Mouse (Mus musculus) embryonic facial prominence, embryonic 10.5 days (tissue): ENCODE measurements around the gene Snap23. TPM values are rescaled to one million over a fixed set of nuclear protein-coding genes. Genes with fewer than 3 reads are reported as not detected.
"Not testable (repeated sequence)": the region's sequence is repeated elsewhere in the genome, so short reads cannot be mapped to it uniquely, and the experiment has no call there.

Experiments used
- DNase-seq: peaks from one replicate; pipeline ENCODE4 v3.0.0-alpha.2; 2017; ENCODE audit warnings: low spot score
- H3K27ac ChIP-seq: fragments of 300-500 bp; sonication (generic); replicated peaks from 2 replicates; pipeline ENCODE4 v1.5.1; 2016; ENCODE audit warnings: mild to moderate bottlenecking
- H3K27me3 ChIP-seq: fragments of 300-500 bp; sonication (generic); replicated peaks from 2 replicates; pipeline ENCODE4 v1.6.1; 2016; ENCODE audit warnings: low read depth, mild to moderate bottlenecking; ENCODE audit not compliant: poor library complexity, severe bottlenecking
- H3K36me3 ChIP-seq: fragments of 300-500 bp; sonication (generic); replicated peaks from 2 replicates; pipeline ENCODE4 v1.6.1; 2016; ENCODE audit warnings: mild to moderate bottlenecking, moderate library complexity
- H3K4me1 ChIP-seq: fragments of 300-500 bp; sonication (generic); 2 replicates; pipeline ENCODE4 v1.6.1; 2016
- H3K4me3 ChIP-seq: fragments of 300-500 bp; sonication (generic); 2 replicates; pipeline ENCODE4 v1.5.1; 2016; ENCODE audit warnings: mild to moderate bottlenecking, moderate library complexity
- H3K9me3 ChIP-seq: fragments of 300-500 bp; sonication (generic); 2 replicates; pipeline ENCODE4 v1.6.1; 2016; ENCODE audit warnings: mild to moderate bottlenecking
- WGBS: fragments of 180-500 bp; shearing (Covaris S2); methylation state at CpG from one replicate; pipeline ENCODE4 v1.1.7; 2016; 5-methylcytosine and 5-hydroxymethylcytosine counted together
- polyA plus RNA-seq: library from polyadenylated mRNA; unstranded; fragments of >200 nt; fragmentation: Nextera tagmentation; extraction: Ambion mirVana; gene quantifications from 2 replicates; pipeline ENCODE4 v1.2.1, GENCODE M21; 2016

The Snap23 gene
- polyA plus RNA-seq, 1 experiment from 2014 or later, result 57.4 TPM

- no peaks in the 10 kb centered on the region for H3K27me3 ChIP-seq
- peak; percentile 91 for DNase-seq
- H3K4me1 ChIP-seq, result peaks cover 14% of the 10 kb centered on the region
- peak within 1 kb of the TSS; percentile 97 for H3K27ac ChIP-seq
- no peaks in the 10 kb centered on the region for H3K9me3 ChIP-seq
- H3K36me3 ChIP-seq, result peaks cover 14% of the 10 kb centered on the region
- H3K4me3 ChIP-seq, result peak within 1 kb of the TSS; percentile 95
- under 1% methylated on average over 50 of the region's 50 CpGs for WGBS
Observed at GRCm38 (mm10) chr2:120563235-120563990, 4.1 kb upstream of the Snap23 start, which contains the start of gene Zfp106. Zfp106 (minus strand) TSS chr2:120563843.

- not testable (repeated sequence) for H3K4me3 ChIP-seq, H3K27ac ChIP-seq, DNase-seq, H3K27me3 ChIP-seq, H3K9me3 ChIP-seq
- peaks cover 22% of the 10 kb centered on the region for H3K4me1 ChIP-seq
- WGBS, result 91% methylated on average over 4 of the region's 4 CpGs
- H3K36me3 ChIP-seq, result peaks cover 15% of the 10 kb centered on the region
Observed at GRCm38 (mm10) chr2:120564548-120565188, 2.8 kb upstream of the Snap23 start.

- H3K4me1 ChIP-seq, result peaks cover 22% of the 10 kb centered on the region
- WGBS, result 91% methylated on average over 2 of the region's 2 CpGs
- no peak overlapping the region for H3K4me3 ChIP-seq
- no peak overlapping the region for H3K27ac ChIP-seq
- no peaks in the 10 kb centered on the region for H3K27me3 ChIP-seq
- no peaks in the 10 kb centered on the region for H3K9me3 ChIP-seq
- peaks cover 14% of the 10 kb centered on the region for H3K36me3 ChIP-seq
- DNase-seq, result no peak
Observed at GRCm38 (mm10) chr2:120565363-120565762, 2.1 kb upstream of the Snap23 start.

- no peaks in the 10 kb centered on the region for H3K9me3 ChIP-seq
- peaks cover 15% of the 10 kb centered on the region for H3K4me1 ChIP-seq
- H3K36me3 ChIP-seq, result peaks cover 18% of the 10 kb centered on the region
- H3K4me3 ChIP-seq, result peak overlapping the region; percentile 73
- H3K27ac ChIP-seq, result peak overlapping the region; percentile 89
- no peaks in the 10 kb centered on the region for H3K27me3 ChIP-seq
- under 1% methylated on average over 22 of the region's 22 CpGs for WGBS
- DNase-seq, result no peak
Observed at GRCm38 (mm10) chr2:120567798-120568320, 388 bp downstream of the Snap23 start.

- 94% methylated on average over 3 of the region's 3 CpGs for whole genome bisulfite sequencing
- Histone ChIP-seq H3K27me3 (no peaks in the 10 kb centered on the region), H3K9me3 (no peaks in the 10 kb centered on the region), H3K36me3 (peaks cover 18% of the 10 kb centered on the region), H3K4me3 (no peak overlapping the region), H3K4me1 (peaks cover 26% of the 10 kb centered on the region), H3K27ac (no peak overlapping the region)
- no peak for DNase-seq
Observed at GRCm38 (mm10) chr2:120571081-120571480, 3.6 kb downstream of the Snap23 start.

GRCm38 (mm10) chr2:120572161-120572560 is 4.7 kb downstream of the Snap23 start:
- DNase-seq, H3K9me3 ChIP-seq, H3K27me3 ChIP-seq, H3K4me3 ChIP-seq, H3K27ac ChIP-seq: not testable (repeated sequence)
- Histone ChIP-seq H3K4me1 (peaks cover 28% of the 10 kb centered on the region), H3K36me3 (peaks cover 18% of the 10 kb centered on the region)
- 97% methylated on average over 3 of the region's 3 CpGs for WGBS

GRCm38 (mm10) chr2:120575121-120575520 is 7.7 kb downstream of the Snap23 start:
- Histone ChIP-seq H3K4me3 (no peak overlapping the region), H3K27ac (no peak overlapping the region), H3K27me3 (no peaks in the 10 kb centered on the region), H3K36me3 (peaks cover 19% of the 10 kb centered on the region), H3K9me3 (no peaks in the 10 kb centered on the region), H3K4me1 (peaks cover 16% of the 10 kb centered on the region)
- no peak for DNase-seq
- 66% methylated on average over 3 of the region's 3 CpGs for WGBS

GRCm38 (mm10) chr2:120575978-120576377 is 8.5 kb downstream of the Snap23 start:
- Histone ChIP-seq H3K9me3 (no peaks in the 10 kb centered on the region), H3K27ac (no peak overlapping the region), H3K4me3 (no peak overlapping the region), H3K27me3 (no peaks in the 10 kb centered on the region), H3K36me3 (peaks cover 20% of the 10 kb centered on the region), H3K4me1 (peaks cover 16% of the 10 kb centered on the region)
- WGBS, result 94% methylated on average over 2 of the region's 2 CpGs
- no peak for DNase-seq

- H3K4me1 ChIP-seq, result peaks cover 16% of the 10 kb centered on the region
- 87% methylated on average over 4 of the region's 4 CpGs for WGBS
- no peak for DNase-seq
- H3K27ac ChIP-seq, result no peak overlapping the region
- H3K36me3 ChIP-seq, result peaks cover 11% of the 10 kb centered on the region; the same call in 1 of the 2 replicates
- H3K9me3 ChIP-seq, result no peaks in the 10 kb centered on the region
- no peak overlapping the region for H3K4me3 ChIP-seq
- H3K27me3 ChIP-seq, result no peaks in the 10 kb centered on the region
Observed at GRCm38 (mm10) chr2:120577799-120578198, 10.3 kb downstream of the Snap23 start.

GRCm38 (mm10) chr2:120578286-120578685 is 10.8 kb downstream of the Snap23 start:
- DNase-seq, result no peak
- WGBS, result 87% methylated on average over 5 of the region's 5 CpGs
- H3K9me3 ChIP-seq, result no peaks in the 10 kb centered on the region
- peaks cover 11% of the 10 kb centered on the region; the same call in 1 of the 2 replicates for H3K36me3 ChIP-seq
- peaks cover 16% of the 10 kb centered on the region for H3K4me1 ChIP-seq
- H3K27me3 ChIP-seq, result no peaks in the 10 kb centered on the region
- no peak overlapping the region for H3K27ac ChIP-seq
- no peak overlapping the region for H3K4me3 ChIP-seq

- no peak overlapping the region for H3K27ac ChIP-seq
- 86% methylated on average over 5 of the region's 5 CpGs for WGBS
- no peak for DNase-seq
- H3K9me3 ChIP-seq, result no peaks in the 10 kb centered on the region
- H3K27me3 ChIP-seq, result no peaks in the 10 kb centered on the region
- no peak overlapping the region for H3K4me3 ChIP-seq
- peaks cover 78% of the 10 kb centered on the region for H3K36me3 ChIP-seq
- H3K4me1 ChIP-seq, result no peaks in the 10 kb centered on the region
Observed at GRCm38 (mm10) chr2:120589759-120590158, 22.3 kb downstream of the Snap23 start.

- no peaks in the 10 kb centered on the region for H3K9me3 ChIP-seq
- no peak overlapping the region for H3K4me3 ChIP-seq
- DNase-seq, result no peak
- WGBS, result 93% methylated on average over 1 of the region's 1 CpGs
- peaks cover 78% of the 10 kb centered on the region for H3K36me3 ChIP-seq
- no peak overlapping the region for H3K27ac ChIP-seq
- no peaks in the 10 kb centered on the region for H3K4me1 ChIP-seq
- no peaks in the 10 kb centered on the region for H3K27me3 ChIP-seq
Observed at GRCm38 (mm10) chr2:120592227-120592626, 24.8 kb downstream of the Snap23 start.

- 95% methylated on average over 2 of the region's 2 CpGs for WGBS
- no peak overlapping the region for H3K4me3 ChIP-seq
- H3K9me3 ChIP-seq, result no peaks in the 10 kb centered on the region
- no peak overlapping the region for H3K27ac ChIP-seq
- peaks cover 89% of the 10 kb centered on the region for H3K36me3 ChIP-seq
- no peak for DNase-seq
- H3K27me3 ChIP-seq, result no peaks in the 10 kb centered on the region
- H3K4me1 ChIP-seq, result no peaks in the 10 kb centered on the region
Observed at GRCm38 (mm10) chr2:120597734-120598133, 30.3 kb downstream of the Snap23 start.
